Mouse (Mus musculus) liver, postnatal 0 days (tissue): ENCODE measurements around the gene Rrp36. TPM values are rescaled to one million over a fixed set of nuclear protein-coding genes. Genes with fewer than 3 reads are reported as not detected.
A peak's percentile ranks its signal among the peaks of the same experiment; 100 is the strongest.

Experiments used
- ATAC-seq: fragments of 200-750 bp; cut with Nextera tagmentation; 2 replicates; pipeline ENCODE4 v1.8.0; 2017; ENCODE audit warnings: mild to moderate bottlenecking, moderate library complexity
- DNase-seq: peaks from one replicate; pipeline ENCODE4 v3.0.0-alpha.2; 2016
- H3K27ac ChIP-seq: fragments of 300-500 bp; sonication (generic); 2 replicates; pipeline ENCODE4 v1.5.1; 2014; ENCODE audit warnings: antibody characterized with exemption, moderate library complexity, mild to moderate bottlenecking, low read depth
- H3K27me3 ChIP-seq: fragments of 300-500 bp; sonication (generic); 2 replicates; pipeline ENCODE4 v1.6.1; 2014; ENCODE audit warnings: low read length, control low read depth, mixed read lengths; ENCODE audit not compliant: insufficient read depth
- H3K36me3 ChIP-seq: fragments of 300-500 bp; sonication (generic); replicated peaks from 2 replicates; pipeline ENCODE4 v1.6.1; 2014; ENCODE audit warnings: mild to moderate bottlenecking, control low read depth, low read length, moderate library complexity, mixed read lengths; ENCODE audit not compliant: insufficient read depth
- H3K4me1 ChIP-seq: fragments of 300-500 bp; sonication (generic); 2 replicates; pipeline ENCODE4 v1.6.1; 2014; ENCODE audit warnings: antibody characterized with exemption, mild to moderate bottlenecking, control low read depth; ENCODE audit not compliant: insufficient read depth
- H3K4me2 ChIP-seq: fragments of 300-500 bp; sonication (generic); 2 replicates; pipeline ENCODE4 v1.6.1; 2014; ENCODE audit warnings: low read depth, mild to moderate bottlenecking, low read length, moderate library complexity, mixed read lengths
- H3K4me3 ChIP-seq: fragments of 300-500 bp; sonication (generic); 2 replicates; pipeline ENCODE4 v1.5.1; 2014; ENCODE audit warnings: low read depth, low read length
- H3K9ac ChIP-seq: fragments of 300-500 bp; sonication (generic); replicated peaks from 2 replicates; pipeline ENCODE4 v1.6.1; 2014; ENCODE audit warnings: mild to moderate bottlenecking, moderate library complexity
- H3K9me3 ChIP-seq: fragments of 300-500 bp; sonication (generic); 2 replicates; pipeline ENCODE4 v1.6.1; 2016; ENCODE audit warnings: mild to moderate bottlenecking, control low read depth, low read length, mixed read lengths
- CTCF ChIP-seq: sonication (generic); IDR thresholded peaks from 2 replicates; pipeline ENCODE4 v1.5.1; 2016; ENCODE audit warnings: antibody characterized with exemption, low read depth
- EP300 ChIP-seq: IDR thresholded peaks from 2 replicates; pipeline ENCODE4 v1.6.1; 2016; ENCODE audit warnings: antibody characterized with exemption, low read depth, mild to moderate bottlenecking
- WGBS: fragments of 180-500 bp; shearing (Covaris S2); extraction: QIAGEN DNeasy Blood & Tissue Kit; methylation state at CpG from one replicate; pipeline ENCODE4 v1.1.7; 2014; ENCODE audit not compliant: insufficient replicate concordance; 5-methylcytosine and 5-hydroxymethylcytosine counted together
- polyA plus RNA-seq: library from polyadenylated mRNA; unstranded; fragments of >200 nt; fragmentation: Nextera tagmentation; extraction: Ambion mirVana; gene quantifications from 2 replicates; pipeline ENCODE4 v1.2.1, GENCODE M21; 2015

The Rrp36 gene
- polyA plus RNA-seq, 1 experiment from 2014 or later, result 28.1 TPM

DNA sequence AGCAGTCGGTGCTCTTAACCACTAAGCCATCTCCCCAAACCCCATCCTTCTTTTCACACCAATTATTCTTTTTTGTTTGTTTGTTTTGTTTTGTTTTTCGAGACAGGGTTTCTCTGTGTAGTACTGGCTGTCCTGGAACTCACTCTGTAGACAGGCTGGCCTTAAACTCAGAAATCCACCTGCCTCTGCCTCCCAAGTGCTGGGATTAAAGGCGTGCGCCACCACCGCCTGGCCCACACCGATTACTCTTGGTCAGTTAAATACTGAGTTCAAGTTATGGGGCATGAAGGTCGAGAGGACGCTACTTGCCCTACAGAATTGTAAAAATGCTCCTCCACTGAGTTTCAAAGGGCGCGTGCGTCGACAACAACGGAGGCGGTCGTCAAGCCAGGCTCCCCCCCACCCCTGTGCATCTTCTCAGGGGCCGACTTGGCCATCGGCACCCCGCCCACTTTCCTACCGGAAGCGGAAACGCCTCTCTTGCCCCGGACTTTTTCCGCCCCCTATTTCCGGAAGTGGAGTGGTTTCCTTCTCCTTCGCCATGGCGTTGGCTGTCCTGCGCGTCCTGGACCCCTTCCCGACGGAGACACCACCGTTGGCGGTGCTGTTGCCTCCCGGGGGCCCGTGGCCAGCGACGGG lies 36.9 kb upstream of the Rrp36 start, which contains the start of gene Pex6:
TSS of gene Pex6 (plus strand) at position 505 of the 639 bp plus-strand sequence.
- peak within 1 kb of the TSS; percentile 75 for H3K4me2 ChIP-seq
- peak; percentile 35; the same call in 1 of the 2 replicates for TF ChIP-seq EP300
- peak; percentile 19; the same call in 1 of the 2 replicates for TF ChIP-seq CTCF
- peak within 1 kb of the TSS; percentile 100 for H3K4me3 ChIP-seq
- peak within 1 kb of the TSS; percentile 89 for H3K27ac ChIP-seq
- no peaks in the 10 kb centered on the region for H3K27me3 ChIP-seq
- peaks cover 11% of the 10 kb centered on the region for H3K4me1 ChIP-seq
- WGBS, result 9% methylated on average over 36 of the region's 36 CpGs
- peak; percentile 93 for DNase-seq
- H3K9ac ChIP-seq, result peak within 1 kb of the TSS; percentile 98
- H3K9me3 ChIP-seq, result no peaks in the 10 kb centered on the region
- H3K36me3 ChIP-seq, result peaks cover 16% of the 10 kb centered on the region
- peak; percentile 89 for ATAC-seq

DNA sequence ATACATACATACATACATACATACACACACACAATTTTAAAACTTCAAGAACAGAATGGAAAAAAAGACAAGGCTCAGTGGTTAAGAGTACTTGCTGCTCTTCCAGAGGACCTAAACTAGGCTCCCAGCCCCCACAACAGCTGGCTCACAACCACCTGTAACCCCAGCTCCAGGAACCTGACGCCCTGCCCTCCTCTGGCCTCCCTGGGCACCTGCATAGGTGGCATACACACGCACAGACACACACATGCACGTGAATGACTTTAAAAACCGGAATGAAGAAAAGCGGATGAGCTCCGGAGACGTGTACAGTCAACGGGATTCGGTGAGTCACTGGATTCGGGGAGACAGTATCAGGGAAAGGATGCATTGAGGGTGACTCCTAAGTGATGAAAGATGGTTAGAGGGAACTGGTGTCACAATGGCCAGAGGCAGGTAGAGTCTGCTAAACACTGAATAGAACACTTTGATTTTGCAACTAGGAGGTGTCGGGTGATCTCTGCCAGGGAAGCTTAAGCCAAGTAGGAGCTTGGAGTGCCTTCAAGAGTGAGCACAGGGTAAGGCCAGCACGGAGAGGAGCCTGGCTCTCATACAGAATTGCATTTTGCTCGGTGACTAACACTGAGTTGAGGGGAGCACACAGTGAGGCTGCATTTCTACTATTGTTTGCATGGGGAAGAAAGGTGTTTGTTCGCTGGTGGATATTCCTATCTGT lies 32.4 kb upstream of the Rrp36 start:
- no peak overlapping the region for H3K27ac ChIP-seq
- DNase-seq (no peak), ATAC-seq (no peak)
- H3K4me1 ChIP-seq, result peaks cover 26% of the 10 kb centered on the region
- H3K36me3 ChIP-seq, result no peaks in the 10 kb centered on the region
- H3K4me2 ChIP-seq, result no peak overlapping the region
- no peak overlapping the region for H3K9ac ChIP-seq
- WGBS, result 87% methylated on average over 14 of the region's 14 CpGs
- H3K4me3 ChIP-seq, result no peak overlapping the region
- H3K27me3 ChIP-seq, result no peaks in the 10 kb centered on the region
- H3K9me3 ChIP-seq, result no peaks in the 10 kb centered on the region
- TF ChIP-seq CTCF (no peak), EP300 (no peak)

DNA sequence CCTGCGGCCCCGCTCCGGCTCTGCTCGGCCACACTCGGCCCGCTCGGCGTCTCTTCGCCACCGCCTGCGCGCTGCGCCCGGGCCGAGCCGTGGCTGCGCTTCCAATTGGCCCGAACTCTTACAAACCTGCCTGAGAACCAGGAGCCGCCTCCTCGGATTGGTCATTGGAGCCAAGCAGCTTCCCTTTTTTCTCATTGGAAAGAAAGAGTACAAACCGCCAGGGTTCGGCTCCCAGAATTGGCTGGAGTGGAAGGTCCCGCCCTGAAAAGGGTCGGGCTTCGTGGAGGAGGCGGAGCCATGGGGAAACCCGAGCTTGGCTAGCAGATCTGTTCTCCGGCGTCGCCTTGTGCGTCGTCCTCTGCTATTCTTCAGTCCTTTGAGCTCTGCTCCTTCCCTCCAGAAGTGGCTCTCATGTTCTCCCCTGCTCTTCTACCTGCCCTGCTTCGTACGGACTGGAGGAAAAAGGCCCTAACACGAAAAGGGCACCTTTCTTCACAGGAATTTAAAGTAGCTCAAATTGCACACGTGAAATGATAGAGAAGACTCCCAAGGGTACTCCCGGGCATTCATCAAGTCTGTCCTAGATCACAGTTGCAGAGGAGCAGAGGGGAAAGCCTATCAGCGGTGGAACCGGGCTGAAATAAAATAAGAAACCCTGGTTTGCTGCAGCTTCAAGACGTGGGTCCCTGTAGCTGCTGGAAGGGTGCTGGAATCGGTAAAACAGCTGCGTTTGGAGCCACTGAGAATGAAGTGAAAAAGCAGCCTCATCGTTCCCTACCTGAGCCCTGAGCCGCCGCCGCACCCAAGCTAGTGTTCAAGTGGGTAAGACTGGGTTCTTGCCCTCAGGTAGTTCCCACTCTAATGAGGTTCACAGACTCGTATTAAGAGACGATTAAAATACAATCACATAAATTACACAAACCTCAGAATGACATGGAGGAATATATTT lies 31.0 kb upstream of the Rrp36 start, which contains the start of gene Ppp2r5d:
TSS of gene Ppp2r5d (minus strand) at position 225 of the 949 bp plus-strand sequence.
- WGBS, result under 1% methylated on average over 48 of the region's 48 CpGs
- peak; percentile 97 for ATAC-seq
- no peaks in the 10 kb centered on the region for H3K9me3 ChIP-seq
- peak within 1 kb of the TSS; percentile 94 for H3K9ac ChIP-seq
- peak; percentile 96 for DNase-seq
- peak within 1 kb of the TSS; percentile 85 for H3K27ac ChIP-seq
- H3K27me3 ChIP-seq, result no peaks in the 10 kb centered on the region
- H3K4me2 ChIP-seq, result peak within 1 kb of the TSS; percentile 96
- peaks cover 21% of the 10 kb centered on the region for H3K4me1 ChIP-seq
- H3K4me3 ChIP-seq, result peak within 1 kb of the TSS; percentile 96
- no peak for TF ChIP-seq EP300
- no peak for TF ChIP-seq CTCF
- H3K36me3 ChIP-seq, result no peaks in the 10 kb centered on the region; the same call in 1 of the 2 replicates

DNA sequence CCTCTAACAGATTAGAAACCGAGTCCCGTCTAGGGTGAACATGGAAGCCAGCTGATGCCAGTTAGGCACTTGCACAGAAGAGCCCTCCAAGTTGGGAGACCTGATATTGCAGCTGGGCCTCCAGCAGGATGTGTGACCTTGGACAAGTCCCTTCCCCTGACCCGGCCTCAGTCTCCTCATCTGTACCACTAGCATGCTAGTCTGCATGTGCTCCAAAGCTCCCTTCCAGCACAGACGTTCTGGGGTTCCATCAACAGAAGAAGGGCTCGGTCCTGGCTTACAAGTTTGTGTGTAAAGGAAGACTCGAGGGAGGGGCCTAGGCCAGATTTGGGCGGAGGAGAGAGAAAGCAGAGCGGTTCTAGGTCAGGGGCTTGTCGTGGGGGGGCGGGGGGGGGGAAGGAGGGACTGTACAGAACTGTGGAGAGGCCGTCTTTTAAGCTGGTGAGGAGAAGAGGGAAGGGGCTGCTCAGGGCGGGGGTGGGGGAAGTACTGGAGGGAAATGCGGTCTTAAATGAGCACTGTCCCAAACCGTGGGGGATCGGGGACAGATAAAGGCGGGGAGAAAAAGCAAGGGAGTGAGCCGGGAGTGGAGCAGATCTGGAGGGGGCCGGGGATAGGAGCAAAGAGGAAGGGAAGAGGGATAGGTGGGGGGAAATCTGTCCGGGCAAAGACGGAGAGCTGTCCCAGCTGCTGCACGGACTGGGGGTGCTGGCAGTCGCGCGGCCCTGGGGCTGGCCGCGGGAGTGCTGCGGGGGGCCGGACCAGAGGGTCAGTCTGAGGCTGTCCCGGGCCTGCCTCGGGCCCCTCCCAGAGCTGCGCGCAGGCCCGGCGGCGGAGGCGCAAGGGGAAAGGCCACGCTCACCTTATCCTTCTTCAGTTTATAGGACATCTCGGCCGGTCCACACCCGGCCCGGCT lies 30.1 kb upstream of the Rrp36 start:
- 5% methylated on average over 33 of the region's 41 CpGs for WGBS
- Histone ChIP-seq H3K9me3 (no peaks in the 10 kb centered on the region), H3K36me3 (no peaks in the 10 kb centered on the region; the same call in none of the 2 replicates), H3K4me3 (peak overlapping the region; percentile 96), H3K27ac (peak overlapping the region; percentile 85), H3K4me2 (peak overlapping the region; percentile 96), H3K4me1 (peaks cover 21% of the 10 kb centered on the region), H3K9ac (peak overlapping the region; percentile 94), H3K27me3 (no peaks in the 10 kb centered on the region)
- TF ChIP-seq EP300 (no peak), CTCF (no peak)
- ATAC-seq (peak; percentile 66), DNase-seq (no peak)

DNA sequence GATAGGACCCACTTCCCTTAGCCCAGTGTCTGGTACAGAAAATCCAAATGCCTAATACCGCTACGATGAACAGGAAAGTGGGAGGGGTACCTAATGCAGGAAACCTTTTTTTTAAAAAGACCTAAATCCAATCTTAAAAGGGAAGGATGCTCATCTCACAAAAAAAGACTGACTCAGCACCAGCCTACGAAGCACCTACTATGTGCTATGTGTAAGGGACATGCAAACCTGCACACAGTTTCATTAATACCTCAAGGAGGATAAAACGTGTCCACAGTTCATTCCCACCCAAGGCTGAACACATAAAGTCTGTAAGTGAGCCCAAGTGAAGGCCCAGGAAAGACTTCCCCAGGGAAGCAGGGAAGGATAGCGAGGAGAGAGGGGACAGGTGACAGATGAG lies 28.4 kb upstream of the Rrp36 start:
- Histone ChIP-seq H3K4me1 (peaks cover 21% of the 10 kb centered on the region), H3K9ac (no peak overlapping the region), H3K4me3 (no peak overlapping the region), H3K27ac (no peak overlapping the region), H3K36me3 (peaks cover 7% of the 10 kb centered on the region), H3K9me3 (no peaks in the 10 kb centered on the region), H3K4me2 (no peak overlapping the region), H3K27me3 (no peaks in the 10 kb centered on the region)
- WGBS, result 83% methylated on average over 5 of the region's 5 CpGs
- ATAC-seq, result no peak
- no peak for DNase-seq
- no peak for TF ChIP-seq CTCF
